Mouse (Mus musculus) liver, postnatal 0 days (tissue): ENCODE results near the gene Gm21822. TPM values are rescaled to one million over a fixed set of nuclear protein-coding genes. Genes with fewer than 3 reads are reported as not detected.
"Not testable (repeated sequence)": the region's sequence is repeated elsewhere in the genome, so short reads cannot be mapped to it uniquely, and the experiment has no call there.

Experiments
- ATAC-seq: fragments of 200-750 bp; cut with Nextera tagmentation; 2 replicates; pipeline ENCODE4 v1.8.0; 2017; ENCODE audit warnings: mild to moderate bottlenecking, moderate library complexity
- DNase-seq: peaks from one replicate; pipeline ENCODE4 v3.0.0-alpha.2; 2016
- H3K27ac ChIP-seq: fragments of 300-500 bp; sonication (generic); 2 replicates; pipeline ENCODE4 v1.5.1; 2014; ENCODE audit warnings: antibody characterized with exemption, moderate library complexity, mild to moderate bottlenecking, low read depth
- H3K27me3 ChIP-seq: fragments of 300-500 bp; sonication (generic); 2 replicates; pipeline ENCODE4 v1.6.1; 2014; ENCODE audit warnings: low read length, control low read depth, mixed read lengths; ENCODE audit not compliant: insufficient read depth
- H3K36me3 ChIP-seq: fragments of 300-500 bp; sonication (generic); replicated peaks from 2 replicates; pipeline ENCODE4 v1.6.1; 2014; ENCODE audit warnings: mild to moderate bottlenecking, control low read depth, low read length, moderate library complexity, mixed read lengths; ENCODE audit not compliant: insufficient read depth
- H3K4me1 ChIP-seq: fragments of 300-500 bp; sonication (generic); 2 replicates; pipeline ENCODE4 v1.6.1; 2014; ENCODE audit warnings: antibody characterized with exemption, mild to moderate bottlenecking, control low read depth; ENCODE audit not compliant: insufficient read depth
- H3K4me2 ChIP-seq: fragments of 300-500 bp; sonication (generic); 2 replicates; pipeline ENCODE4 v1.6.1; 2014; ENCODE audit warnings: low read depth, mild to moderate bottlenecking, low read length, moderate library complexity, mixed read lengths
- H3K4me3 ChIP-seq: fragments of 300-500 bp; sonication (generic); 2 replicates; pipeline ENCODE4 v1.5.1; 2014; ENCODE audit warnings: low read depth, low read length
- H3K9ac ChIP-seq: fragments of 300-500 bp; sonication (generic); replicated peaks from 2 replicates; pipeline ENCODE4 v1.6.1; 2014; ENCODE audit warnings: mild to moderate bottlenecking, moderate library complexity
- H3K9me3 ChIP-seq: fragments of 300-500 bp; sonication (generic); 2 replicates; pipeline ENCODE4 v1.6.1; 2016; ENCODE audit warnings: mild to moderate bottlenecking, control low read depth, low read length, mixed read lengths
- WGBS: fragments of 180-500 bp; shearing (Covaris S2); extraction: QIAGEN DNeasy Blood & Tissue Kit; methylation state at CpG from one replicate; pipeline ENCODE4 v1.1.7; 2014; ENCODE audit not compliant: insufficient replicate concordance; 5-methylcytosine and 5-hydroxymethylcytosine counted together
- polyA plus RNA-seq: library from polyadenylated mRNA; unstranded; fragments of >200 nt; fragmentation: Nextera tagmentation; extraction: Ambion mirVana; gene quantifications from 2 replicates; pipeline ENCODE4 v1.2.1, GENCODE M21; 2015

The Gm21822 gene
- not detected in 2 replicates for polyA plus RNA-seq

DNA sequence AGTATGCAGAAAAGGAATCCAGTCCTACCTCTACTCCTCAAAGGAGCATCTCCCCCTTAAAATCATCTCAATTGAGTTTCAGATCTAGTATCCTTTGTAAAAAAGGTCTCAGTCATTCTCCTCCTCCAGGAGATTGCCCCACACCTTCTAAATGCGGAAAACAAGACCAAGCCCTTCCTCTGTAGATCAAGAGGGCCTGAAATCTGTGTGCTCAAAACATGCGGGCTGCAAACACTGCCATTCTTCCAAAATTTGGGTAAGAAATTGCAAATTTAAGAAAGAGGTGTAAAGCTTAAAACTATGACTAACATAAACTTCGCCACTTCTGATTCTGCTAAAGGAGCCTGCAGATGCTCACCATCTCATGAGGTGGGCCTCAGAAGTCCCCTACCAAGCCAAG is at the start of gene Gm21822:
Gene Gm21822 (plus strand): TSS at position 301 of the 400 bp plus-strand sequence.
- not testable (repeated sequence) for H3K4me1 ChIP-seq, H3K27me3 ChIP-seq, H3K4me2 ChIP-seq, H3K4me3 ChIP-seq, H3K36me3 ChIP-seq, DNase-seq, H3K9ac ChIP-seq, H3K27ac ChIP-seq, H3K9me3 ChIP-seq, ATAC-seq
- no CpG with 5 or more reads among the region's 3 CpGs for WGBS
